Mouse (Mus musculus): Measurements from ENCODE around the gene Dapk1.

Gene Dapk1

DNA sequence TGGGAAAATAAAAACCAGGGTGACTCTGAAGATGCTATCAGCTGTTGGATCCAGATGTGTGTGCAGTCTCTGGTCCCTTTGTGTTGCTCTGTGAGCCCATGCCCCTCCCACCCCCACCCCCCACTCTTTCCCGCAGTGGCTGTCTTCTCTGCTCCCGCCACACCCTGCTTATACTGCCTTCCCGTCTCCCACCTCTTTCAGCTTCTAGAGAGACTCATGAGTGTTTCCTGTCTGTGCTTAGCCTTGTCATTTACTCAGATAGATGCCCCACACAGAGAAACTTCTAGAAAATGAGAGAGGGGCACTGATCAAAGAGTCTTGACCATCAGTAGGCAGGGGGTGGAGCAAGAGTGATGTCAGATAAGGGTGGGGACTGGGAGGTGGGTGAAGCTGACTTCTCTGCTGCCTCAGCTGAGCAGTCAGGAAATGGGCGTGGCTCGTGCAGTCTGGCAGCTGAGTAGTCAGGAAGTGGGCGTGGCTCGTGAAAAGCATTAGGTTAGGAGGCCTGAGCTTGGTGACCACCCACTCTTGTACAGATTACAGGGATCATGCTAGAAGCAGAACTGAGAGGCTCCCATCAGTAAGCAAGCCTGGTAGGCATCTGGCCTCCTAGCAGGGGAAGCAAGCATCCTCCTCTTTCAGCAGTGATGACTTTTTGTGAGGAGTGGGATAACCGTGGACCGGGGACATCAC, 136.0 kb downstream of the Dapk1 start:
- peak; percentile 86 for DNase-seq (ENCODE audit: low read depth, low spot score)

DNA sequence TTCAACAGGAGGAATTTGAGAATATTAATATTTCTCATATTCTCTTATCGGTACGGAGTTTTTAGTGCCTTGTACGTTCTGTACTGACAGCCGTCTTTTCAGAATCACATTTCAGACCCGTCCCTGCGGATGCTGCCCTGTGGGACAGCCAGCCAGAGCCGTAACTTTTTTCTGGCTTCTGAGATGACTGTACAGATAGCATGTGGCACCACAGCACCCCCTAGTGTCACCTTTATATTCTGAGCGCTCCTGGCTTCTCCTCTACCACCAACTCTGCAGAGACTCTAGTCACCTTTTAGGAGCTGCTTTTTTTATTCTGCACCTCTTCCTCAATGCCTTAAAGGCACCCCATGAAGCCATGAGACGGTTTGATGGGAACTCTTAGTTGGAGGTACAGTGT, 136.7 kb downstream of the Dapk1 start:
- peak; percentile 70 for DNase-seq (ENCODE audit: low read depth, low spot score)

- no peak for DNase-seq (ENCODE audit: low read depth, low spot score)
These were observed 138.5 kb downstream of the Dapk1 start for GRCm38 (mm10) chr13:60740248-60740647.

DNA sequence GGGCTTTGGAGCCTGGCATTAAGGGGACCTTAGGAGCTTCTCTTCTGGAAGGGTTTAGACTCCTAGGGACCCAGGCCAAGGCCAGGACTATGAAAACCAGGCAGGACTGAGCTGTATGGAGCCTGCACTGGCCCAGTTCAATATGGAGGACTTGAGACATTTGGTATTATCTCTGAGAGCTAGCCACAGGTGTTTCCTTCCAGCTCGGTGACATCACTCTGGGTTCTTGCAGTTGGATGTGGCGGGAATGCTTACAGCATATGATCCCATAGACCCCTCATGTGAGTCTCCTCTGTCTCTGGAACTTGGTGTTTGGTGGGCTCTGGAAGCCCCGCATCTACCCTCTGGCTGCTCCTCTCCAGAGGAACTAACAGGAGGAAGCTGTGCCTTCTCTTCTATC, 140.9 kb downstream of the Dapk1 start:
- DNase-seq (ENCODE audit: low read depth, low spot score), result no peak

DNA sequence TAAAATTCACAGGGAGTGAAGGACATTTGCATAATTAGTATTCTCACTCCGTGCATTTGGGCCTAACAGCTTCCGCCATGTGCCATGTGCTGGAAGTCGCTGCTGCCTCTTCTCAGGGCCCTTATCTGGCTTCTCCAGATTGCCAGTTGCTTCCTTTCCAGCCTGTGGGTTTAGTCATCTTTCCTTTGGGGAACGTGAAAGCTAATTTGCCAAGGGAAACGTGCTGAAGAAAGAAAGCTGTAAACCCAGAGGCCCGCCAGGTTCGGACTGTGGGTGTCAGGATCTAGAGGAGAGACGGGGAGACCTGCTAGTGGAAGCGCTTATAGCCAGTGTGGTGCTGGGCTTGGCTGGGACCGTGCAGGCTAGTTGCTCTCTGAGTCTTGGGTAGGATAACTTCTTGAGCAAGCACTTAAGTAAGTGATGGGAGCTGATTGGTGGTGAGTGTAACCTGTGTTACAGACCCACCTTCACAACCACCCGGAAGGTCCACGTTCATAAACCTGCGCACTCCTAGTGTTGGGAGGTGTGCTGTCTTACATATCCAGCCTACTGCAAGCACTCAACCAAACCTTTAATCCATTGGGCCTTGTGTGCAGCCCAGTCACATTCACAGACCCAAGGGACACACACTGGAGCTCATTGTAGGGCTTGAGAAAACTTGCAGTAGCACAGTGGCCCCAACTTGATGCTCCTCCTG, 141.8 kb downstream of the Dapk1 start:
- no peak for DNase-seq (ENCODE audit: low read depth, low spot score)

DNA sequence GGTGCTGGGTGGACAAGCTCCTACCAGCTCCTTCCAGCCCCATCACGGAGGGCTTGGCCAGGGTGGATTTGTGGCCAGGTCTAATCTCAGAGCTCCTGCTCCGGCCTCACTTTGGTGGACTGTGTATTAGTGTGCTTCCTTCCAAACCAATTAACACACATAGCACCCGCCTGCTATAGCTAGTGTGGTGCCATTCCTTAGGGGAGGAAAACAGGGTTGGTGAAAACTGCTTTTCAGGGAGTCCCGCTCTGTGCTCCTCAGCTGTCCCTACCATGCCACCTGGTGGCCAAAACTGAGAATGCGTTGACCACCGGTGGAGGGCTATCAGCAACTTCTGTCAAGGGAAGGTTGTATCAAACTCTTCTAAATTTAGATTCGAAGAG, 142.3 kb downstream of the Dapk1 start:
- DNase-seq (ENCODE audit: low read depth, low spot score), result peak; percentile 44

- no peak for DNase-seq (ENCODE audit: low read depth, low spot score)
These were observed 143.0 kb downstream of the Dapk1 start for GRCm38 (mm10) chr13:60744736-60745135.

DNA sequence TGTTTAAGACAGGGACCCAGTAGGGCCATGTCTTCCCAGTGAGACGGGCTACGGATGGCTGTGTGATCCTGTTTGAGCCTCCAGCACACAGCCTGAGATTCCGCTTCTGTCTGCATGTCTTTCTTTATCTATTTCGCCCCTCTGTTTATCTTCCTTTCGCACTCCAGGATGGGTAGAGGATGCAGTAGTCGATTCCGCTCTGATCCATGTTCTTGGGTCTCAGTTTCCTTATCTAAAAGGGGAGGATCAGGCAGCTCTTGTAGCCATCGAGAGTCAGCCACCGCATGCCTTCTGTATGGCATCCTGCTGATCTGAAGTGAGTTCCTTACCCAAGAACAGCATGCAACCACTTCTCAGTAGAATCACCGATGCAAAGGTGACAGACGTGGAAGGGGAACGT, 143.6 kb downstream of the Dapk1 start:
- DNase-seq (ENCODE audit: low read depth, low spot score), result no peak

- DNase-seq (ENCODE audit: low read depth, low spot score), result no peak
These were observed 144.5 kb downstream of the Dapk1 start for GRCm38 (mm10) chr13:60746271-60746670.

DNA sequence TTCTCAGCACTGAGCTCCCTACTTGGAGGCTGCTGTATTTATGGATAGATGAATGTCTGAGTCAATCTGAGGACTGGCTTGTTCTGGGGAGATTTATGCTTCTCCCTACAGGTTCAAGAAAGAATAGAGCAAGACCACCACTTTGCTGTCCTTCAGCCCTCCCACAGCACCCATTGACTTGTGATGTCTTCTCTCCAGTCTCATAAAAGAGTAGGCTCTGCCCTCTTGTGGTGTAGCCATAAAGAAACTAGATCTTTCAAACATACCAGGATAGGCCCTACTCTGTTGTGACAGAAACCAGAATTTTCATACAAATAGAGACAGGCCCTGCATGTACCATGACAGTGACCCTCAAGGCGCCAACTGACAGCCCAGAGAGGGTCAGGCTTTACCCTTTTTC, 145.5 kb downstream of the Dapk1 start:
- no peak for DNase-seq (ENCODE audit: low read depth, low spot score)

- no peak for DNase-seq (ENCODE audit: low read depth, low spot score)
These were observed 146.8 kb downstream of the Dapk1 start for GRCm38 (mm10) chr13:60748556-60748955.

GRCm38 (mm10) chr13:60750930-60751329, 149.2 kb downstream of the Dapk1 start:
- no peak for DNase-seq (ENCODE audit: low read depth, low spot score)

- DNase-seq (ENCODE audit: low read depth, low spot score), result no peak
These were observed 151.5 kb downstream of the Dapk1 start for GRCm38 (mm10) chr13:60753216-60753615.

DNA sequence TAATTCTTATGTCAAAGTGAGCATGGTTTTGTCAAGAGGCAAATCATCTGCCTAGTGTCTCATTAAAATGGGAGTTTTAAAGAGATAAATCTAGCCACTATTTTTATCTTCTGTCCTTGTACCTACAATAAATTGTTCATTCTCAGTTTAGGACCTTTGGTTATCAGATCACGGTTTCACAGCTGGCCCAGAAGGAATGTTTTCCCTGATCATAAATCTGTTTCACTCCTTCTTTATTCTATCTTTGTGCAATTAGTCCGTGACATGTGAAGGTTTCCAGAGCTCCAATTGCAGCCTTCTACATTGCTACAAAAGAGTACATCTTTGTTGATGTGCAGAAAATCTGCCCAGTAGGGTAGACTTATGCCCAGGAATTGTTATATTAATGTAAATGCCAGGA, 153.5 kb downstream of the Dapk1 start:
- DNase-seq (ENCODE audit: low read depth, low spot score), result no peak

DNA sequence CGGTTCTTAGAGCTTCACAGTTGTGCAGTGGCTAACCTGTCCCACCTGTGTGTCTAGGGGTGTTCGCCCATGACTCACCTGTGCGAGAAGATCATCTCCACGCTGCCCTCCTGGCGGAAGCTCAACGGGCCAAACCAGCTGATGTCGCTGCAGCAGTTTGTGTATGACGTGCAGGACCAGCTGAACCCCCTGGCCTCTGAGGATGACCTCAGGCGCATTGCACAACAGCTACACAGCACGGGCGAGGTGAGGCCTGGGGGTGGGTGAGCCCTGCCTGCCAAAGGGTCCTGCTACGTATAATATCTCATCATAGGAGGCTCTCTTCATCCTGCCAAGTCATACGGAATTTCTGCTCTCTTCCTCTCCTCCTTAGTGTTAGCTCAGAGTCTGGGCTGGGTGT, 155.5 kb downstream of the Dapk1 start:
- no peak for DNase-seq (ENCODE audit: low read depth, low spot score)

DNA sequence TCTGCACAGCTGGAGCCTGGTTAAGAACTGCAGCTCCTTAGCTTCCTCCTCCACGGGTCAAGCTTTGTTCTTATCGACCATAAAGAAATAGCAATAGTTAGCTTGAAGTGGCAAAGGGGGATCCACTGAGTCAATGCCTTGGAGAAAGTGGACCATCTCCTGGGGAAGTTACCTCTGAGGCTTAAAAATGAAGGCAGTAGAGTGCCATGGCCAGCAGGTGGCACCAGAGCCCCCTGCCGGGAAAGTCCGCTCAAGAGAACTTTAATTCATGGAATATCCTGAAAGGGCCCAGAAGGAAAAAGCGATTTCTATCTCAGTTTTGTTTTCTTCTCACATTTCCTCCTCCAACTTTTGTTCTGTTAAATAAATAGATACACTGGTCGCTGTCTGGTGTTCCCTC, 157.4 kb downstream of the Dapk1 start:
- no peak for DNase-seq (ENCODE audit: low read depth, low spot score)

GRCm38 (mm10) chr13:60760392-60760791, 158.6 kb downstream of the Dapk1 start:
- DNase-seq (ENCODE audit: low read depth, low spot score), result no peak

- DNase-seq (ENCODE audit: low read depth, low spot score), result no peak
These were observed 159.4 kb downstream of the Dapk1 start for GRCm38 (mm10) chr13:60761161-60761560.

DNA sequence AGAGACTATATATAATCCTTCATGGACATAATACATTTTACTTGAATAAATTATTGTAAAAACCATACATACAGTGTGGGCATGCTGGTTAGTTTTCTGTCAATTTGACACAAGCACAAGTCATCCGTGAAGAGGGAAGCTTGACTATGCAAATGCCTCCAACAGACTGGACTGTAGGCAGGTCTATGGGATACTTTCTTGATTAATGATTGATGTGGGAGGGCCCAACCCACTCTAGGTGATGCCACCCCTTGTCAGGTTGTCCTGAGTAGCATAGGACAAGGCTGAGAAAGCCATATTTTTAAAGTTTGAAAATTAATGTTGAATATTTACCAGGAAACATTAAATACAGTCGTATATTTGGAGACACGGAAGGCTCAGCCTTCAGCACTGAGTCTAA, 178.8 kb downstream of the Dapk1 start:
- DNase-seq (ENCODE audit: low read depth, low spot score), result no peak

DNA sequence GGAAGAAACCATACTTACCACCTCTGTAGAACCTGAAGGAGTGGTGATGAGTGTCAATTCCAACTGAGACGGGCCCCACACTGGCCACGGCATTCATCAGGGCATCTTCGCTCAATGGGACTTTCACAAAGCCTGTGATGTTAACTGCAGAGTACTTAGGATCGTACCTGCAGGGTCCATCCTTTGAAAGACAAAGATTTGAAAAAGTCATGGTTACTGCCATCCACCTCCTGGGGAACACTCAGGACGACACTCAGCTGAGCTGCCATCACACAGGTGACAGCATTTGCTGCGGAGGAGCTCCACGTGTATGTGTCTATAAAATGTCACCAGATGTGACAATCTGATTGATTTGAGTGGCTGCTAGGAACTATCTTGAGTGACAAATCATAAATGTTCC, 181.6 kb downstream of the Dapk1 start:
- no peak for DNase-seq (ENCODE audit: low read depth, low spot score)

- DNase-seq (ENCODE audit: low read depth, low spot score), result no peak
These were observed 184.5 kb downstream of the Dapk1 start, which contains the start of gene BC051665 for GRCm38 (mm10) chr13:60786264-60786663. BC051665 (minus strand) TSS chr13:60786364.

DNA sequence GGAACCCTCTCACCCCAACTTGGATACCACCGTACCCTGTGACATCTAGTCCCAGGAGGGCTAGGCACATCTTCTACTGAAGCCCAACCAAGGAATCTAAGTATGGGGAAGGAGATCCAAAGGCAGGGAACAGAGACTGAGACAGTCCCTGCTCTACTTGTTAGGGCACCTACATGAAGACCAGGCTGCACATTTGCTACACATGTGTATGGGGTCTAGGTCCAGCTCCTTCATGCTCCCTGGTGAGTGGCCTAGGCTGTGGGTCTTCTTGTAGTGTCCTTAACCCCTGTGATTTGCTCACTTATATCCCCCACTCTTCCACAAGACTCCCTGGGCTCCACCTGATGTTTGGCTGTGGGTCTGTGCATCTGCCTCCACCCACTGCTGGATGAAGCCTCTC, 187.7 kb downstream of the Dapk1 start:
- DNase-seq (ENCODE audit: low read depth, low spot score), result no peak

DNA sequence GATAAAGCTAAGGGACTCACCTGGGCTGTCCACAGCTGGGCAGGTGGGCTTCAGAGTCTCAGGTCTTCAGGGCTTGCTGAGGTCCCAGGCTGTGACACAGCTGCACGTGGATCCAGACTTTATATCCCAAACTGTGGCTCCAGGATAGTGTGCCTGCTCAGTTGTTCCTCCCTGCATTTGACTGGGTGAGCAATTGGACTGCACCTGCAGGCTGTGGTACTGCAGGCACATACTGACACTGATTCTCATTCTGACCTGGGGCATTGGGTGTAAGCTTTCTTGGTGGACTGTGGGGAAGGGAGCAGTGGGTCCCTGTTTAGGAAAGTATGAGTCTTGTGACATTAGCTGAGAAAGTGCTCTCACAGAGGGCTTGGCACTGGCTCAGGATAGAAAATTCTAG, 201.0 kb downstream of the Dapk1 start, which contains the start of gene Ctsll3:
Ctsll3 (minus strand) TSS at position 101 of the 400 bp plus-strand sequence.
- no peak for DNase-seq (ENCODE audit: low read depth, low spot score)
